Mouse (Mus musculus) CH12.LX (cell line): ENCODE results near the gene Klhdc7a. TPM values are rescaled to one million over a fixed set of nuclear protein-coding genes. Genes with fewer than 3 reads are reported as not detected.
A peak's percentile ranks its signal among the peaks of the same experiment; 100 is the strongest.

Source experiments
- DNase-seq: peaks from one replicate; pipeline ENCODE4 v3.0.0-alpha.2; 2013; ENCODE audit errors: extremely low read depth
- H3K27ac ChIP-seq: 2 replicates; pipeline ENCODE4 v1.5.1; 2012; ENCODE audit warnings: low read depth, mild to moderate bottlenecking, control low read depth, moderate library complexity; ENCODE audit not compliant: insufficient read depth
- H3K27me3 ChIP-seq: replicated peaks from 2 replicates; pipeline ENCODE3; 2012; ENCODE audit warnings: inconsistent platforms
- H3K36me3 ChIP-seq, 2 experiments: replicated peaks in 1 of 2; 2 replicates each; pipeline versions ENCODE3 to v1.6.1; 2012; ENCODE audit warnings: inconsistent platforms in 1 of 2, low read length in 1 of 2, mild to moderate bottlenecking in 1 of 2, mixed read lengths in 1 of 2, moderate library complexity in 1 of 2; ENCODE audit not compliant: control insufficient read depth in 1 of 2, insufficient read depth in 1 of 2
- H3K4me1 ChIP-seq, 2 experiments: 2 replicates each; pipeline ENCODE4 v1.6.1; 2012; ENCODE audit warnings: inconsistent platforms in 1 of 2, moderate library complexity in 1 of 2; ENCODE audit not compliant: insufficient read depth in 2 of 2, control insufficient read depth in 1 of 2
- H3K4me2 ChIP-seq: 2 replicates; pipeline ENCODE4 v1.6.1; 2012; ENCODE audit warnings: low read depth, mild to moderate bottlenecking, control low read depth; ENCODE audit not compliant: poor library complexity, insufficient read depth, severe bottlenecking
- H3K4me3 ChIP-seq, 3 experiments: fragments of 150-350 bp in 1 of 3; sonication (generic) in 1 of 3; replicated peaks in 1 of 3; 2 replicates each; pipeline versions ENCODE3 to v1.5.1; 2011 to 2012; ENCODE audit warnings: low read depth in 2 of 3, low read length in 2 of 3, mild to moderate bottlenecking in 2 of 3, moderate library complexity in 2 of 3, control low read depth in 1 of 3, improper control_type of control experiment in 1 of 3, inconsistent platforms in 1 of 3, mixed read lengths in 1 of 3; ENCODE audit not compliant: poor library complexity in 1 of 3
- H3K79me2 ChIP-seq: replicated peaks from 2 replicates; pipeline ENCODE4 v1.6.1; 2012; ENCODE audit warnings: mild to moderate bottlenecking, moderate library complexity; ENCODE audit not compliant: control insufficient read depth, poor library complexity, insufficient read depth, severe bottlenecking; ENCODE audit errors: extremely low read depth
- H3K9ac ChIP-seq: 2 replicates; pipeline ENCODE4 v1.6.1; 2012; ENCODE audit warnings: low read depth, mild to moderate bottlenecking, control low read depth, moderate library complexity; ENCODE audit not compliant: insufficient read depth
- H3K9me3 ChIP-seq: replicated peaks from 2 replicates; pipeline ENCODE3; 2012; ENCODE audit warnings: low read length, inconsistent platforms, mixed read lengths
- CHD2 ChIP-seq: IDR thresholded peaks from 2 replicates; pipeline ENCODE4 v1.6.1; 2011; ENCODE audit warnings: low read length, improper control_type of control experiment
- EP300 ChIP-seq: IDR thresholded peaks from 2 replicates; pipeline ENCODE4 v1.6.1; 2011; ENCODE audit warnings: low read length, improper control_type of control experiment
- GABPA ChIP-seq: IDR thresholded peaks from 2 replicates; pipeline ENCODE4 v1.6.1; 2012; ENCODE audit warnings: low read depth, low read length, improper control_type of control experiment, inconsistent platforms; ENCODE audit not compliant: insufficient replicate concordance
- JUN ChIP-seq: IDR thresholded peaks from 2 replicates; pipeline ENCODE4 v1.6.1; 2011; ENCODE audit warnings: low read depth, mild to moderate bottlenecking, low read length, improper control_type of control experiment, moderate library complexity; ENCODE audit not compliant: insufficient read depth
- MAFK ChIP-seq: IDR thresholded peaks from 2 replicates; pipeline ENCODE4 v1.6.1; 2011; ENCODE audit warnings: low read length, improper control_type of control experiment; ENCODE audit not compliant: insufficient replicate concordance
- MAZ ChIP-seq: IDR thresholded peaks from 2 replicates; pipeline ENCODE4 v1.6.1; 2012; ENCODE audit warnings: low read depth, mild to moderate bottlenecking, inconsistent platforms, low read length, improper control_type of control experiment, moderate library complexity
- MEF2A ChIP-seq: IDR thresholded peaks from 2 replicates; pipeline ENCODE4 v1.6.1; 2014; ENCODE audit warnings: low read depth, mild to moderate bottlenecking, inconsistent platforms, low read length, improper control_type of control experiment, borderline replicate concordance
- MYC ChIP-seq: IDR thresholded peaks from 2 replicates; pipeline ENCODE4 v1.6.1; 2011; ENCODE audit warnings: low read depth, mild to moderate bottlenecking, improper control_type of control experiment, low read length
- NRF1 ChIP-seq: IDR thresholded peaks from 2 replicates; pipeline ENCODE4 v1.6.1; 2014; ENCODE audit warnings: low read depth, mild to moderate bottlenecking, inconsistent platforms, low read length, improper control_type of control experiment, moderate library complexity
- PAX5 ChIP-seq: IDR thresholded peaks from 2 replicates; pipeline ENCODE4 v1.6.1; 2012; ENCODE audit warnings: low read length, inconsistent platforms, mixed read lengths
- POLR2AphosphoS2 ChIP-seq: IDR thresholded peaks from 2 replicates; pipeline ENCODE4 v1.6.1; 2011; ENCODE audit warnings: low read depth, low read length, improper control_type of control experiment
- TBP ChIP-seq: conservative IDR thresholded peaks from 2 replicates; pipeline ENCODE4 v1.6.1; 2011; ENCODE audit warnings: low read depth, low read length, improper control_type of control experiment
- TCF12 ChIP-seq: IDR thresholded peaks from 2 replicates; pipeline ENCODE4 v1.6.1; 2014; ENCODE audit warnings: low read depth, mild to moderate bottlenecking, inconsistent platforms, low read length, improper control_type of control experiment
- USF2 ChIP-seq: conservative IDR thresholded peaks from 2 replicates; pipeline ENCODE4 v1.6.1; 2011; ENCODE audit warnings: low read depth, low read length, improper control_type of control experiment
- ZC3H11A ChIP-seq: IDR thresholded peaks from 2 replicates; pipeline ENCODE4 v1.6.1; 2012; ENCODE audit warnings: low read depth, mild to moderate bottlenecking, inconsistent platforms, low read length, improper control_type of control experiment
- ZKSCAN1 ChIP-seq: IDR thresholded peaks from 2 replicates; pipeline ENCODE4 v1.6.1; 2012; ENCODE audit warnings: low read depth, inconsistent platforms, low read length, improper control_type of control experiment, borderline replicate concordance
- ZNF384 ChIP-seq: IDR thresholded peaks from 2 replicates; pipeline ENCODE4 v1.6.1; 2012; ENCODE audit warnings: low read depth, low read length, improper control_type of control experiment, inconsistent platforms
- dilution Hi-C: fragments of 300-500 bp; cut with MboI; formaldehyde crosslinking; loops from 2 replicates; pipeline ENCODE4 v1.14.3; 2020; ENCODE audit warnings: low sequenced_read_pairs; ENCODE audit not compliant: extremely low pct_unique_long_range_greater_than_20kb, extremely low pct_ligation_motif_present
- in situ Hi-C: fragments of 300-500 bp; cut with MboI; formaldehyde crosslinking; loops from 3 replicates; pipeline ENCODE4 v1.14.3; 2019; ENCODE audit warnings: low sequenced_read_pairs, low pct_ligation_motif_present, low pct_unique_long_range_greater_than_20kb, mixed read lengths
- polyA plus RNA-seq: library from polyadenylated mRNA; unstranded; fragments of >175 nt; gene quantifications from 2 replicates; pipeline ENCODE4 v1.2.1, GENCODE M21; 2012; ENCODE audit warnings: low read depth; ENCODE audit not compliant: insufficient read length
- total RNA-seq, 2 experiments: library from RNA; depleted of rRNA; stranded (reverse); fragments of 300-350 nt in 1 of 2; fragments of >200 nt in 1 of 2; gene quantifications; 2 replicates each; pipeline ENCODE4 v1.2.3; 2012 to 2014

Klhdc7a gene
- total and polyA plus RNA-seq, 3 experiments, result not detected

DNA sequence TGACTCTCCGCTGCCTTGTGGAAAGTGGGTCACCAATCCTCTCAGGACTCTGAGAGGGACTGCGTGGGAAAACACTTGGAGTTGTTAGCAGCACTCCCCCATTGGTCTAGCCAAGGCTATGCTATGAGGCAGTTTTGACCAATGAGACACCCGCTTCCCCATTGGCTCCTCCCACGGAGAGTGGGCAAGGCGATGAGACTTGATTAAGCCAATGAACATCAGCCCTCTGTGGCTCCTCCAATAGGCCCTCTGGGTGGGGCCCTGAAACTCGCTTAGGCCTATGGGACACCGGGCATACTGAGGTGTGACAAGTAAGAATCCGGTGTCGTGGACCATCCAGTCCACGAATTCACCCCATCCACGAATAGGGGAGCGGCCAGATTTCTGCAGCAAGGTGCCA is 36.3 kb upstream of the Klhdc7a start:
- DNase-seq, result peak; percentile 21
- Histone ChIP-seq H3K27ac (no peak overlapping the region), H3K4me1 (no peaks in the 10 kb centered on the region), H3K27me3 (no peaks in the 10 kb centered on the region), H3K4me3 (no peak overlapping the region), H3K9ac (no peak overlapping the region), H3K79me2 (no peaks in the 10 kb centered on the region), H3K9me3 (peaks cover 67% of the 10 kb centered on the region), H3K36me3 (no peaks in the 10 kb centered on the region), H3K4me2 (no peak overlapping the region)
- in situ Hi-C loops (no loop called here), dilution Hi-C loops (no loop called here)
- no peak for TF ChIP-seq MAZ

DNA sequence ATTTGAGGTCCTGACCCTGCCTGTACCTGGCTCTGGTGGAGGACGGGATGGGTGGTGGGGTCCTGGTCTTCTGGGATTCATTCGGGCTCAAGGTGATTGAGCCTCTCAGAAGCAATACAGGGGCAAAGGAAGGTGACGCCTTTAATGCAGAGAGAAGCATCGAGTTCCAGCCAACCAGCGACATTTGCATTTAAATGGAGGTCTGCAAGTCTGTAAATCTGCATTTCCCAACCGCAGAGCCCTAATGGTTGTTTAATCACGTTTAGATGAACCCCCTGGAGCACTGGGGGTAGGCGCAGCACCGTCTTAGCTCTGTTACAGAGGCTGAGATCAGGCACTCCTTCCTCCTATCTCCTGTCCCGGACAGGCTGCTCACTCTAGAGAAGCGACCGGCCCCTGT is 34.2 kb upstream of the Klhdc7a start:
- Histone ChIP-seq H3K27ac (no peak overlapping the region), H3K4me1 (no peaks in the 10 kb centered on the region), H3K9ac (no peak overlapping the region), H3K9me3 (peaks cover 82% of the 10 kb centered on the region), H3K4me3 (no peak overlapping the region), H3K36me3 (no peaks in the 10 kb centered on the region), H3K4me2 (no peak overlapping the region), H3K79me2 (no peaks in the 10 kb centered on the region), H3K27me3 (no peaks in the 10 kb centered on the region)
- TF ChIP-seq POLR2AphosphoS2 (no peak), MAFK (no peak), TCF12 (no peak)
- dilution Hi-C loops, result no loop called here
- in situ Hi-C loops, result no loop called here
- no peak for DNase-seq

GRCm38 (mm10) chr4:140000911-140001310 is 33.1 kb upstream of the Klhdc7a start:
- Histone ChIP-seq H3K27me3 (no peaks in the 10 kb centered on the region), H3K79me2 (no peaks in the 10 kb centered on the region), H3K4me2 (no peak overlapping the region), H3K27ac (no peak overlapping the region), H3K4me3 (no peak overlapping the region), H3K4me1 (no peaks in the 10 kb centered on the region), H3K36me3 (no peaks in the 10 kb centered on the region), H3K9me3 (peaks cover 80% of the 10 kb centered on the region), H3K9ac (no peak overlapping the region)
- DNase-seq, result no peak
- no peak for TF ChIP-seq TCF12
- in situ Hi-C loops, result no loop called here
- dilution Hi-C loops, result no loop called here

- no peak overlapping the region for H3K27ac ChIP-seq
- H3K4me2 ChIP-seq, result no peak overlapping the region
- H3K27me3 ChIP-seq, result no peaks in the 10 kb centered on the region
- H3K36me3 ChIP-seq, result no peaks in the 10 kb centered on the region
- H3K9ac ChIP-seq, result no peak overlapping the region
- no peak overlapping the region for H3K4me3 ChIP-seq
- dilution Hi-C loops (no loop called here), in situ Hi-C loops (no loop called here)
- DNase-seq, result no peak
- H3K9me3 ChIP-seq, result peaks cover 80% of the 10 kb centered on the region
- no peak for TF ChIP-seq ZKSCAN1
- TF ChIP-seq ZC3H11A, result no peak
- TF ChIP-seq ZNF384, result no peak
- TF ChIP-seq MYC, result no peak
- no peak for TF ChIP-seq USF2
- TF ChIP-seq NRF1, result no peak
- TF ChIP-seq TBP, result no peak
- no peak for TF ChIP-seq MEF2A
- TF ChIP-seq JUN, result no peak
- TF ChIP-seq EP300, result no peak
- TF ChIP-seq PAX5, result no peak
- no peak for TF ChIP-seq CHD2
- no peak for TF ChIP-seq GABPA
- H3K4me1 ChIP-seq, result no peaks in the 10 kb centered on the region
- no peaks in the 10 kb centered on the region for H3K79me2 ChIP-seq
Measured at GRCm38 (mm10) chr4:139999033-139999432, 31.2 kb upstream of the Klhdc7a start.
